Mouse (Mus musculus) liver (tissue): ENCODE measurements at regions not wholly inside any gene's neighbourhood (a gene's known extent, or its start where the extent isn't known, plus 50 kb on each side); places are given as distances from the start of the nearest gene placed in this dataset.

Source experiments
- DNase-seq: peaks from one replicate; pipeline ENCODE4 v3.0.0-alpha.2; 2020; ENCODE audit warnings: mixed read lengths

DNA sequence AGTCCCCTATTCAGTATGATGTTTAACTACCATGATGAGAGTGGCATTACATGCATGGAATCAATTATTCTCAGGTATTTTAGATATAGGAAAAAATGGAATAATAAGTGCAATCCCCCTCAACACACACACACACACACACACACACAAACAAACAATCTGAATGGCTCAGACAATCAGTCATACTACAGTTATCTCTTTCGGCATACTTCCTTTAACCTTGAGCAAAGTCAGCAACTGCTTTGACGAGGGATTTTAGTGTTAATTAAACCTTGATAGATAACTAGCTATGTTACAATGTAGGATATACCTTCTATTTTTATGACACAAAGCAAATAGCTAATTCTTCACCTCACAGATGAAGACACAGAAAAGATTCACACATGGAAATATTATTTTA is 312.1 kb downstream of the Tex13c3 start:
- no peak for DNase-seq

DNA sequence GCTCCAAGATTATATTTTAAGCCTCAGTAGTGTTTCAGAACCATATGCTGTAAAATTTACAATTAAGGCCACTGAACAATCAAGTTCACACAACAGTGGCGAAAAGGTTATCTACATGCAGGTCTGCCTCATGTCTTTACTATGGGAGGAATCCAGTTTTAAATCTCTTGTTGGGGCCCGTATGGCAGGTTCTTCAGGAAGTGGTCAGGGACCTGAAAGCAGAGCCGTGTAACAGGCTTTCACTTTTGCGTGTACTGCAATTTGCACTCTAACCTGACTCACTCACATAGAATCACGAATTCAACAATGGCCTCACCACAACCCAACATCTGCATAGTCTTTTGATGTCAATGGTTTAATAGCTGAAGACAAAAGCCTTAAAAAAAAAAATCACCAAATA is 312.6 kb downstream of the Tex13c3 start:
- no peak for DNase-seq

DNA sequence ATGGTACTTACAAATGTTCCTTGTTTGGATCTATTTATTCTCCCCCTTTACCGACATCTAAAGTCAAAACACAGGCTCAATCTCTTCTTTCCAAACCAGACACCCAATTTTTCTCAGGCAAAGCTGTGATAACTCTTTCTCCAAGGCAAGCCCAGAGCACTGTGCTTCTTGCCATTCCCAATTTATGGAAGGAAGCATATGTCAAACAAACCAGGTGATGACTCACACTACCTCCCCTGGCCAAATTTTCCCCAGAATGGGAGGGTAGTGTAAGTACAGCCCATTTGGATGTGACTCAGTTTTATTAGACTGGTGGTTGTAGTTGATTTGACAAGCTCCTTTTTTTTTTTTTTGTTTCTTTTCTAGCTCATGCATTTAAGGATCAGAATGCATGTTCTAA is 313.0 kb downstream of the Tex13c3 start:
- DNase-seq: no peak

GRCm38 (mm10) chrX:19167121-19167853 is 313.8 kb downstream of the Tex13c3 start:
- no peak for DNase-seq

GRCm38 (mm10) chrX:19165891-19166644 is 315.1 kb downstream of the Tex13c3 start:
- DNase-seq: no peak

DNA sequence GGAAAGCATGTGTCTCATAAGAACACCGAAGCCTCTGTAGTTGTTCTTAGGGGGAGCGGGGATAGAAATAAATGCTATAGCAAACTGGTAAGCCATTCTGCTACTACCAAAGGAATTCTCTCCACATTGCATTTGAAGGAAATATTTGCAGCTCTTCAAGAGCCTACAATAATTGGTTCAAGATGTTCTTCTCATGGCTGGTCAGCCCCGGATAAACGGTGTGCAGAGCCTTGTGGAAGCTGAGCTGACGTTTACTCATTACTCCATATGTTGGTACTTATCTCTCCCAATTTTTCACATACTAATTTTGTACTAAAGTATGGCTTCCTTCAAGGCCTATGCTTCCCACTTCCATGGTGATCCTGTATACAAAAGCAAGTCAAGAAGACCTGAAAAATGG is 317.0 kb downstream of the Tex13c3 start:
- no peak for DNase-seq

DNA sequence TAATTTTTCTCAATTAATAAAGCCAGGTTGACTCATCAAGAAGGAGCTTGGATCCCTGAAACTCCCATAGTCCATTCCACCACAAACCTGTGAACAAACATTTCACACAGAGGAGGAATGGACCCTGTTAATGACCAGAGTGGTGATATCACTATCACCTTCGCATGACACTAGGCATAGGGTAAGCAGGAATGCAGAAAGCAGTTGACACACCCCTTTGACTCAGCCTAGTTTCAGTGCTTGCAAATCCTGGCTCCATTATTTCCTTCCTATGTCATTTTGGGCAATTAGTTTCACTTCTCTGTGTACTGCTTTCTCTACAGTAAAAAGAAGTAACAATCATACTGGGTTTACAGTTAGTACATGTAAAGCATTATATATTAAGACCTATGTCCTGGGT is 318.2 kb downstream of the Tex13c3 start:
- DNase-seq: no peak

- DNase-seq: no peak
Observed at GRCm38 (mm10) chrX:19162351-19162750, 318.8 kb downstream of the Tex13c3 start.

- DNase-seq: no peak
Observed at GRCm38 (mm10) chrX:19160275-19160930, 320.7 kb downstream of the Tex13c3 start.

GRCm38 (mm10) chrX:19157464-19158203 is 323.5 kb downstream of the Tex13c3 start:
- no peak for DNase-seq

- no peak for DNase-seq
Observed at GRCm38 (mm10) chrX:19153619-19154018, 327.5 kb downstream of the Tex13c3 start.

GRCm38 (mm10) chrX:19152170-19152861 is 328.8 kb downstream of the Tex13c3 start:
- DNase-seq: no peak

- DNase-seq: no peak
Observed at GRCm38 (mm10) chrX:19150606-19151005, 330.5 kb downstream of the Tex13c3 start.

GRCm38 (mm10) chrX:19148672-19149071 is 332.4 kb downstream of the Tex13c3 start:
- DNase-seq: no peak

- no peak for DNase-seq
Observed at GRCm38 (mm10) chrX:19148251-19148650, 332.9 kb downstream of the Tex13c3 start.

DNA sequence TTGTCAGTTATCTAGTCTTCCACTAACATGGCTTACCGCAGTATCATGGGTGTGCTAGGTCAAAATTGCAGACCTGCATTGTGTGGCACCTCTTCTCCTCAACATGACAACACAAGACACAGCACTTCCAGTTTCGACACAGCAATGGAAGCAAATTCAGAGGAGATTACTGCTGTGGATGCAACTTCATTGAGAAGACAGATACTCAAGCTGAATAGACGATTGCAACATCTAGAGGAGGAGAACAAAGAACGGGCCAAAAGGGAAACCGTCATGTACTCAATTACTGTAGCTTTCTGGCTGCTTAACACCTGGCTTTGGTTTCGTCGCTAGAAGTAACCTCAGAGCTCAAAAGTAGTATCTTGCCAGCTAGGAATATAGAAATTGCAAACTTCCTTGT is 368.4 kb downstream of the Tex13c3 start:
- no peak for DNase-seq

DNA sequence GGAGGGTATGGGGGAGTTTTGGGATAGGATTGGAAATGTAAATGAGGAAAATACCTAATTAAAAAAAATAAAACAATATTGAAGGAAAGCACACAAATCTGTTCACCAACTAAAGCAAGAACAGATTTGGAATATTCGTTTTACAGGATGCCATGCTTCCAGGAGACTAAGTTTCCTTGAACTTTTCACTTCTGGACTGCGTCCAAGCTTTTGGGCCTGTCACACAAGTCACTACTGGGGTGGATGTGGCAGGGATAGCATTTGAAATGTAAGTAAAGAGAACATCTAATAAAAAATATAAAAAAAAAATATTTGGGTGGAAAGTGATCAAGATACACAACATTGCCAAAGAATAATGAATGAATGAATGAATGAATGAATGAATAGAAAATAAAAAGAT is 378.2 kb downstream of the Tex13c3 start:
- DNase-seq: no peak

DNA sequence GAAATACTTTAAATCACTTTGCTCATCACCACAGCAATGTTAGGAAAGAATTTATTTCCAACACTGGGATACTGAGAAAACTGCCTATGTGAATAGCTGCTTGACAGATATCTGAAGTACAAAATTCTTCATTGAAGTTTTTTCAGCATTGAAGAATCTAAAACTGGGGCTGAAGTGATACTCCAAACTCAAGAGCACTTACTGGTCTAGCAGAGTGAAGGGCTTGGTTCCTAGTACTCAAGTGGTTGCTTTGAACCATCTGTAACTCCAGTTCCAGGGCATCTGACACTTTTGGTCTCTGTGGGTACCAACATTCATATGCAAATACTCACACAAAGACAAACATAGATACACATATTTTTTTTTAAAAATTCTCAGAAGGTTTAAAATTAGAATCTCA is 385.2 kb downstream of the Tex13c3 start:
- DNase-seq: no peak

DNA sequence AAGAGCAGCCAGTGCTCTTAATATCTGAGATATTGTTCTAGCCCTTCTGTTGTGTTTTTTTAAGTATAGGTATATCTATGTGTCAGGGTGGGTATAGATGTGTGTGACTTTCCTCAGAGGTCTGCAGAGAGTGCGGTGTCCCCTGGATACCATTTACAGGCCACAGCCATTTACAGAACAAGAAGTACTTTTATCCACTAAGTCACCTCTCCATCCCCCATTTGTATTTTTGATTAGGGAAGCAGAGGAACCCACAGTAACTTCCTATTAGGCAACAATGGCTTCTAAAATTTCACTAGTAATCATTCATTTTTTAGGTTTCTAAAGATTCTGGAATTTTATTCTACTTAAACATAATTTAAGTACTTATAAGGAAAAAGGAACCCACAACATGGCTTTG is 396.7 kb downstream of the Tex13c3 start:
- DNase-seq: no peak

DNA sequence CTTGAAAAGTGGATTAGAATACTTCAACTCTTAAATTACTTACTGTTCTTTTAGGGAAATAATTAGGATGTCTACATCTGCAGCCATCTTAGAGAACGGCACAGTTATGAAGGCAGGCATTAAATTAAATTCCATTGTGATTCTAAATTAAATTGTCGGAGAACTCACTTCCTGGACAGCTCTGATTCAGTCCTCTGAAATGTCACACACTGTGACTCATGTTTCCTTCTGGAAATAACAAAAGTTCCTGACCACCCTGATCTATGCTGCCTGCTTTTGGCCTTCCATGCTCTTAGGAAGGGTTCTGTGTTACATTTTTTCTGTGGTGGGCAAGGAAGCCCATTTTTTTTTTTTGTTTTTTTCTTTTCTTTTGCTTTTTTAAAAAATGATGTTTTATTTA is 401.1 kb downstream of the Tex13c3 start:
- DNase-seq: no peak
